Mouse (Mus musculus) megakaryocyte, embryonic 14.5 days (primary cell): ENCODE data around the gene Tnrc6b. TPM values are rescaled to one million over a fixed set of nuclear protein-coding genes. Genes with fewer than 3 reads are reported as not detected.
"Not testable (repeated sequence)": the region's sequence is repeated elsewhere in the genome, so short reads cannot be mapped to it uniquely, and the experiment has no call there.

Experiments
- H3K27me3 ChIP-seq: replicated peaks from 2 replicates; pipeline ENCODE3; 2012; ENCODE audit warnings: inconsistent platforms
- H3K36me3 ChIP-seq: replicated peaks from 2 replicates; pipeline ENCODE3; 2012; ENCODE audit warnings: low read length, inconsistent platforms, mixed read lengths
- H3K4me1 ChIP-seq: 2 replicates; pipeline ENCODE4 v1.6.1; 2012; ENCODE audit warnings: inconsistent platforms
- H3K4me3 ChIP-seq: replicated peaks from 2 replicates; pipeline ENCODE3; 2012; ENCODE audit warnings: moderate library complexity, mild to moderate bottlenecking, inconsistent platforms
- H3K9me3 ChIP-seq: 2 replicates; pipeline ENCODE4 v1.6.1; 2012; ENCODE audit warnings: inconsistent platforms
- FLI1 ChIP-seq: IDR thresholded peaks from 2 replicates; pipeline ENCODE4 v1.6.1; 2012; ENCODE audit warnings: low read length, inconsistent platforms, mixed read lengths
- GATA1 ChIP-seq: IDR thresholded peaks from 3 replicates; pipeline ENCODE4 v1.6.1; 2012; ENCODE audit warnings: mixed read lengths, low read length, inconsistent platforms, borderline replicate concordance
- polyA plus RNA-seq: library from polyadenylated mRNA; stranded (reverse); fragments of >175 nt; gene quantifications from 2 replicates; pipeline ENCODE4 v1.2.3, GENCODE M21; 2012; ENCODE audit warnings: low replicate concordance; ENCODE audit not compliant: insufficient read depth

Gene Tnrc6b
- polyA plus RNA-seq, 1 experiment = 19.3 TPM

GRCm38 (mm10) chr15:80732266-80733030, 21.3 kb downstream of the Tnrc6b start:
- Histone ChIP-seq H3K4me3 (no peak overlapping the region), H3K36me3 (no peaks in the 10 kb centered on the region), H3K9me3 (no peaks in the 10 kb centered on the region), H3K4me1 (peaks cover 28% of the 10 kb centered on the region), H3K27me3 (no peaks in the 10 kb centered on the region)
- no peak for TF ChIP-seq GATA1
- TF ChIP-seq FLI1 = no peak

- Histone ChIP-seq H3K4me3 (no peak overlapping the region), H3K9me3 (no peaks in the 10 kb centered on the region), H3K36me3 (peaks cover 4% of the 10 kb centered on the region), H3K27me3 (no peaks in the 10 kb centered on the region), H3K4me1 (peaks cover 50% of the 10 kb centered on the region)
- TF ChIP-seq GATA1 (no peak), FLI1 (no peak)
These were observed 24.2 kb downstream of the Tnrc6b start for GRCm38 (mm10) chr15:80735300-80735699.

- not testable (repeated sequence) for H3K36me3 ChIP-seq, H3K9me3 ChIP-seq, H3K27me3 ChIP-seq, H3K4me3 ChIP-seq
- H3K4me1 ChIP-seq = peaks cover 51% of the 10 kb centered on the region
These were observed 24.6 kb downstream of the Tnrc6b start for GRCm38 (mm10) chr15:80735708-80736107.

- H3K36me3 ChIP-seq = peaks cover 4% of the 10 kb centered on the region
- no peak for TF ChIP-seq GATA1
- TF ChIP-seq FLI1 = no peak
- no peak overlapping the region for H3K4me3 ChIP-seq
- H3K27me3 ChIP-seq = no peaks in the 10 kb centered on the region
- no peaks in the 10 kb centered on the region for H3K9me3 ChIP-seq
- peaks cover 44% of the 10 kb centered on the region for H3K4me1 ChIP-seq
These were observed 25.4 kb downstream of the Tnrc6b start for GRCm38 (mm10) chr15:80736553-80736952.

- H3K36me3 ChIP-seq = peaks cover 10% of the 10 kb centered on the region
- TF ChIP-seq GATA1 = no peak
- TF ChIP-seq FLI1 = no peak
- peaks cover 51% of the 10 kb centered on the region for H3K4me1 ChIP-seq
- no peaks in the 10 kb centered on the region for H3K9me3 ChIP-seq
- H3K27me3 ChIP-seq = no peaks in the 10 kb centered on the region
- no peak overlapping the region for H3K4me3 ChIP-seq
These were observed 27.1 kb downstream of the Tnrc6b start for GRCm38 (mm10) chr15:80738244-80738643.

- TF ChIP-seq GATA1 = no peak
- TF ChIP-seq FLI1 = no peak
- peaks cover 66% of the 10 kb centered on the region for H3K4me1 ChIP-seq
- no peaks in the 10 kb centered on the region for H3K27me3 ChIP-seq
- H3K36me3 ChIP-seq = peaks cover 10% of the 10 kb centered on the region
- H3K9me3 ChIP-seq = no peaks in the 10 kb centered on the region
- H3K4me3 ChIP-seq = peak overlapping the region; percentile 26
These were observed 28.9 kb downstream of the Tnrc6b start for GRCm38 (mm10) chr15:80739972-80740371.

GRCm38 (mm10) chr15:80741836-80742235, 30.7 kb downstream of the Tnrc6b start:
- Histone ChIP-seq H3K4me1 (peaks cover 61% of the 10 kb centered on the region), H3K27me3 (no peaks in the 10 kb centered on the region), H3K36me3 (peaks cover 10% of the 10 kb centered on the region), H3K4me3 (no peak overlapping the region), H3K9me3 (no peaks in the 10 kb centered on the region)
- TF ChIP-seq FLI1 (no peak), GATA1 (no peak)

GRCm38 (mm10) chr15:80742991-80743474, 31.9 kb downstream of the Tnrc6b start:
- H3K9me3 ChIP-seq = no peaks in the 10 kb centered on the region
- peaks cover 52% of the 10 kb centered on the region for H3K4me1 ChIP-seq
- no peaks in the 10 kb centered on the region for H3K27me3 ChIP-seq
- peaks cover 10% of the 10 kb centered on the region for H3K36me3 ChIP-seq
- TF ChIP-seq GATA1 (no peak), FLI1 (no peak)
- no peak overlapping the region for H3K4me3 ChIP-seq

GRCm38 (mm10) chr15:80743606-80744005, 32.5 kb downstream of the Tnrc6b start:
- peaks cover 10% of the 10 kb centered on the region for H3K36me3 ChIP-seq
- H3K4me1 ChIP-seq = peaks cover 55% of the 10 kb centered on the region
- H3K27me3 ChIP-seq = no peaks in the 10 kb centered on the region
- no peaks in the 10 kb centered on the region for H3K9me3 ChIP-seq
- peak overlapping the region; percentile 75 for H3K4me3 ChIP-seq
- TF ChIP-seq FLI1 (no peak), GATA1 (no peak)

- Histone ChIP-seq H3K36me3 (peaks cover 13% of the 10 kb centered on the region), H3K9me3 (no peaks in the 10 kb centered on the region), H3K27me3 (no peaks in the 10 kb centered on the region), H3K4me1 (peaks cover 55% of the 10 kb centered on the region), H3K4me3 (no peak overlapping the region)
- TF ChIP-seq GATA1 (no peak), FLI1 (no peak)
These were observed 33.7 kb downstream of the Tnrc6b start for GRCm38 (mm10) chr15:80744667-80745422.
